In the genomic region with DNA sequence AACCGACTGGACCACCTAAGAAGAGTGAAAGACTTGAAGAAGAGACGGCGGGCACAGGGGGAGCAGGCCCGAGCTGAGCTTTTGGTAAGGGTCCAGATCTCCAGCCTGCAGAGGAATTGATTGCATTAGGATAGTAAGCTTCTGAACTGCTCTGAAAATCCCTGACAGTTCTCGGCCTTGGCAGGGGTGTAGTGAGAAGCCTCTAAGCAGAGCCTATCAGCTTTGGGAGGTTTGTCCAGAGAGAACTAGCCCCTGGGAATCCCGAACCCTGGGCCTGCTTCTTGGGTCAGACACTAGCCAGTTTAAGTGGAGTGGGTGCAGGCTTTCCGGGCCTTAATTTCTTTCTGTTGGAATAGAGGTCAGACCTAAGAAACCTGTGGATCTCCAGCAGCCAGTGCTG, we compare ENCODE assay signal across 10 mouse cellular contexts. TPM values are rescaled to one million over a fixed set of nuclear protein-coding genes. Genes with fewer than 3 reads are reported as not detected.
DNase-seq lines count a peak whose midpoint lies in the region; ATAC-seq and TF ChIP-seq lines count a peak whose summit lies in the region.
"Had no signal": no experiment of that assay in that cellular context is flagged by ENCODE, and none has a peak within 500 bp of the region (broad histone marks: within the 10 kb centered on the region; RNA-seq: fewer than 3 reads in every experiment).

No protein-coding gene starts in this region.

- H3K27ac ChIP-seq in lung, postnatal 0 days (ENCODE audit: low read length) = no peak overlapping the region
- no peak overlapping the region for H3K27ac ChIP-seq in forebrain, embryonic 13.5 days
- no peak overlapping the region for H3K27ac ChIP-seq in limb, embryonic 14.5 days (replicated peaks; ENCODE audit: low read depth, low read length)
- H3K27ac ChIP-seq in stomach, embryonic 15.5 days = no peak overlapping the region

- ATAC-seq in lung, postnatal 0 days = no peak
- ATAC-seq in forebrain, embryonic 13.5 days = no peak
- ATAC-seq in limb, embryonic 14.5 days (ENCODE audit: low FRiP score, low read depth) = no peak
- ATAC-seq in stomach, embryonic 15.5 days (ENCODE audit: insufficient read depth, low FRiP score, low read depth) = no peak

- no peak for TF ChIP-seq EP300 in lung, postnatal 0 days (IDR thresholded peaks at IDR 0.05)

- no peak for DNase-seq in lung, postnatal 0 days (ENCODE audit: low spot score)
- DNase-seq in lung, postnatal 36 days = no peak
- no peak for DNase-seq in limb, embryonic 14.5 days (ENCODE audit: low spot score)
- no peak for DNase-seq in MN1 (ENCODE audit: low spot score)
- DNase-seq in yolk sac, embryonic 10.5 days (ENCODE audit: low spot score) = no peak
- DNase-seq in left cerebral cortex, adult 8-10 months (ENCODE audit: low spot score in 2 of 2) = no peak
- DNase-seq: cerebellum, postnatal 36 days; kidney, postnatal 14 days had no signal

- peak overlapping the region; percentile 83 for H3K4me2 ChIP-seq in lung, postnatal 0 days (replicated peaks; ENCODE audit: low read depth, low read length)
- peak overlapping the region; percentile 73 for H3K4me2 ChIP-seq in forebrain, embryonic 13.5 days
- peak overlapping the region; percentile 60 for H3K4me2 ChIP-seq in limb, embryonic 14.5 days (replicated peaks; ENCODE audit: low read depth, low read length, severe bottlenecking)
- peak overlapping the region; percentile 79 for H3K4me2 ChIP-seq in stomach, embryonic 15.5 days

- no peaks in the 10 kb centered on the region for H3K27me3 ChIP-seq in lung, postnatal 0 days (replicated peaks; ENCODE audit: insufficient read depth, low read length)
- no peaks in the 10 kb centered on the region for H3K27me3 ChIP-seq in forebrain, embryonic 13.5 days
- H3K27me3 ChIP-seq in limb, embryonic 14.5 days (ENCODE audit: control insufficient read depth, insufficient read depth, low read length) = no peaks in the 10 kb centered on the region
- no peaks in the 10 kb centered on the region for H3K27me3 ChIP-seq in stomach, embryonic 15.5 days (replicated peaks)

- TF ChIP-seq POLR2A in limb, embryonic 14.5 days (IDR thresholded peaks at IDR 0.05; ENCODE audit: borderline replicate concordance, extremely low read depth, insufficient read depth, insufficient read length) = no peak

- peaks cover 10% of the 10 kb centered on the region; the same call in 1 of the 2 replicates for H3K36me3 ChIP-seq in lung, postnatal 0 days (ENCODE audit: insufficient read depth, low read length)
- peaks cover 53% of the 10 kb centered on the region for H3K36me3 ChIP-seq in forebrain, embryonic 13.5 days (ENCODE audit: poor library complexity, severe bottlenecking)
- H3K36me3 ChIP-seq in limb, embryonic 14.5 days (ENCODE audit: control insufficient read depth, insufficient read depth, low read length) = peaks cover 54% of the 10 kb centered on the region
- H3K36me3 ChIP-seq in stomach, embryonic 15.5 days = peaks cover 34% of the 10 kb centered on the region

- peaks cover 11% of the 10 kb centered on the region; the same call in 1 of the 2 replicates for H3K4me1 ChIP-seq in lung, postnatal 0 days (ENCODE audit: insufficient read depth, low read depth, low read length)
- peaks cover 39% of the 10 kb centered on the region for H3K4me1 ChIP-seq in forebrain, embryonic 13.5 days
- peaks cover 16% of the 10 kb centered on the region for H3K4me1 ChIP-seq in limb, embryonic 14.5 days (ENCODE audit: control insufficient read depth, insufficient read depth, low read length)
- H3K4me1 ChIP-seq in stomach, embryonic 15.5 days = peaks cover 27% of the 10 kb centered on the region

- H3K9ac ChIP-seq in lung, postnatal 0 days (replicated peaks; ENCODE audit: low read depth) = peak overlapping the region; percentile 29; the same call in 1 of the 2 replicates
- peak overlapping the region; percentile 96 for H3K9ac ChIP-seq in forebrain, embryonic 13.5 days
- peak overlapping the region; percentile 38; the same call in 1 of the 2 replicates for H3K9ac ChIP-seq in limb, embryonic 14.5 days (ENCODE audit: low read depth, low read length, severe bottlenecking)
- H3K9ac ChIP-seq in stomach, embryonic 15.5 days = 0 out of 2 replicates have a peak overlapping the region, but pooled peaks have one; percentile 13

- no peak for TF ChIP-seq CTCF in lung, postnatal 0 days (IDR thresholded peaks at IDR 0.05)

- H3K4me3 ChIP-seq in lung, postnatal 0 days (ENCODE audit: low read depth, low read length) = no peak overlapping the region
- H3K4me3 ChIP-seq in forebrain, embryonic 13.5 days = peak overlapping the region; percentile 99
- H3K4me3 ChIP-seq in limb, embryonic 14.5 days (replicated peaks; ENCODE audit: low read length) = peak overlapping the region; percentile 99
- peak overlapping the region; percentile 98 for H3K4me3 ChIP-seq in stomach, embryonic 15.5 days (replicated peaks)

- 46% methylated on average over 7 of the region's 7 CpGs for WGBS in lung, postnatal 0 days
- 71% methylated on average over 7 of the region's 7 CpGs for WGBS in forebrain, embryonic 13.5 days
- WGBS in limb, embryonic 14.5 days = 74% methylated on average over 7 of the region's 7 CpGs
- 55% methylated on average over 7 of the region's 7 CpGs for WGBS in stomach, embryonic 15.5 days

- no peaks in the 10 kb centered on the region for H3K9me3 ChIP-seq in lung, postnatal 0 days (ENCODE audit: low read length)
- no peaks in the 10 kb centered on the region for H3K9me3 ChIP-seq in forebrain, embryonic 13.5 days (replicated peaks)
- H3K9me3 ChIP-seq in limb, embryonic 14.5 days (ENCODE audit: control insufficient read depth, low read length) = no peaks in the 10 kb centered on the region
- H3K9me3 ChIP-seq in stomach, embryonic 15.5 days = no peaks in the 10 kb centered on the region

RNA-seq across cellular contexts. Expression of a gene that starts 2.8 kb away (rescaled TPM):
- polyA plus RNA-seq in lung, postnatal 0 days (2015; fragmentation: Nextera tagmentation; extraction: Ambion mirVana) = 61.2 and 63.3 TPM in 2 replicates
- 109 and 114 TPM in 2 replicates for polyA plus RNA-seq in forebrain, embryonic 13.5 days (2015; fragmentation: Nextera tagmentation; extraction: Ambion mirVana)
- polyA plus RNA-seq in limb, embryonic 14.5 days (2012; rRNA removed) = 101 and 110 TPM in 2 replicates
- polyA plus RNA-seq in limb, embryonic 14.5 days (2014; fragmentation: Nextera tagmentation; extraction: Ambion mirVana) = 123 and 137 TPM in 2 replicates
- polyA plus RNA-seq in stomach, embryonic 15.5 days (2015; fragmentation: Nextera tagmentation; extraction: Ambion mirVana) = 132 and 143 TPM in 2 replicates
- total RNA-seq in left cerebral cortex, adult 8-10 months (2022) = 10 to 100 TPM; 34.1 to 39.5 (median 35.3) TPM

RNA-seq across cellular contexts. Expression of a gene that starts 36.3 kb away (rescaled TPM):
- polyA plus RNA-seq in lung, postnatal 0 days (2015; fragmentation: Nextera tagmentation; extraction: Ambion mirVana) = not detected in 2 replicates
- polyA plus RNA-seq in forebrain, embryonic 13.5 days (2015; fragmentation: Nextera tagmentation; extraction: Ambion mirVana) = not detected in 2 replicates
- not detected in 2 replicates for polyA plus RNA-seq in limb, embryonic 14.5 days (2012; rRNA removed)
- not detected in 2 replicates for polyA plus RNA-seq in limb, embryonic 14.5 days (2014; fragmentation: Nextera tagmentation; extraction: Ambion mirVana)
- polyA plus RNA-seq in stomach, embryonic 15.5 days (2015; fragmentation: Nextera tagmentation; extraction: Ambion mirVana) = not detected in 2 replicates
- total RNA-seq in left cerebral cortex, adult 8-10 months (2022) = not detected

RNA-seq across cellular contexts. Expression of a gene that starts 52.6 kb away (rescaled TPM):
- polyA plus RNA-seq in lung, postnatal 0 days (2015; fragmentation: Nextera tagmentation; extraction: Ambion mirVana) = not detected in 2 replicates
- not detected in 2 replicates for polyA plus RNA-seq in forebrain, embryonic 13.5 days (2015; fragmentation: Nextera tagmentation; extraction: Ambion mirVana)
- polyA plus RNA-seq in limb, embryonic 14.5 days (2012; rRNA removed) = not detected in 2 replicates
- polyA plus RNA-seq in limb, embryonic 14.5 days (2014; fragmentation: Nextera tagmentation; extraction: Ambion mirVana) = not detected in 2 replicates
- not detected in 2 replicates for polyA plus RNA-seq in stomach, embryonic 15.5 days (2015; fragmentation: Nextera tagmentation; extraction: Ambion mirVana)
- not detected for total RNA-seq in left cerebral cortex, adult 8-10 months (2022)

Comparison
In these comparisons a context has a peak if more than half of its experiments do, and no peak if none do; other contexts are left out.
1. H3K9ac ChIP-seq: peak in every context shown above with its lines; median percentile 96 in forebrain, embryonic 13.5 days; 38 in limb, embryonic 14.5 days; 29 in lung, postnatal 0 days; 13 in stomach, embryonic 15.5 days.